Mouse (Mus musculus): ENCODE measurements around the gene Mast3. TPM values are rescaled to one million over a fixed set of nuclear protein-coding genes. Genes with fewer than 3 reads are reported as not detected.

The Mast3 gene
- polyA plus RNA-seq (2014; fragmentation: Nextera tagmentation; extraction: Ambion mirVana), result 6.7 and 9.4 TPM in 2 replicates

GRCm38 (mm10) chr8:70804481-70805206 is at the start of gene Mast3:
Gene Mast3, minus strand, starts transcription at chr8:70805054.
- Histone ChIP-seq H3K36me3 (ENCODE audit: control insufficient read depth, insufficient read depth, low read length) (no peaks in the 10 kb centered on the region), H3K9ac (ENCODE audit: low read length) (peak within 1 kb of the TSS; percentile 60), H3K4me3 (ENCODE audit: control insufficient read depth in 1 of 2, insufficient read depth in 1 of 2, low read depth in 1 of 2, low read length in 2 of 2) (peak within 1 kb of the TSS; percentile 46 to 54), H3K27me3 (ENCODE audit: control insufficient read depth, insufficient read depth, low read length) (peaks cover 41% of the 10 kb centered on the region), H3K4me1 (ENCODE audit: control insufficient read depth in 2 of 2, insufficient read depth in 2 of 2, low read length in 2 of 2) (peaks cover 4 to 8% of the 10 kb centered on the region in 2 experiments; a peak in 3 of 4 replicates), H3K27ac (replicated peaks in 1 of 2; ENCODE audit: control insufficient read depth in 1 of 2, insufficient read depth in 1 of 2, low read depth in 2 of 2, low read length in 2 of 2) (no peak within 1 kb of the TSS), H3K4me2 (ENCODE audit: low read length) (peak within 1 kb of the TSS; percentile 96), H3K9me3 (ENCODE audit: control insufficient read depth, low read length) (no peaks in the 10 kb centered on the region)
- WGBS, result under 1% methylated on average over 45 of the region's 45 CpGs
- peak; percentile 79 for ATAC-seq (ENCODE audit: insufficient number of reproducible peaks, insufficient read depth, low FRiP score, low read depth)

- 64% methylated on average over 2 of the region's 2 CpGs for WGBS
- no peak overlapping the region for H3K27ac ChIP-seq (replicated peaks in 1 of 2; ENCODE audit: control insufficient read depth in 1 of 2, insufficient read depth in 1 of 2, low read depth in 2 of 2, low read length in 2 of 2)
- H3K4me1 ChIP-seq (ENCODE audit: control insufficient read depth in 2 of 2, insufficient read depth in 2 of 2, low read length in 2 of 2), result no peaks in the 10 kb centered on the region
- 0 out of 2 replicates have a peak, but pooled peaks cover 3% of the 10 kb centered on the region for H3K27me3 ChIP-seq (ENCODE audit: control insufficient read depth, insufficient read depth, low read length)
- no peak for ATAC-seq (ENCODE audit: insufficient number of reproducible peaks, insufficient read depth, low FRiP score, low read depth)
- H3K4me3 ChIP-seq (ENCODE audit: control insufficient read depth in 1 of 2, insufficient read depth in 1 of 2, low read depth in 1 of 2, low read length in 2 of 2), result no peak overlapping the region
- no peak overlapping the region for H3K9ac ChIP-seq (ENCODE audit: low read length)
- no peaks in the 10 kb centered on the region for H3K9me3 ChIP-seq (ENCODE audit: control insufficient read depth, low read length)
- no peaks in the 10 kb centered on the region for H3K36me3 ChIP-seq (ENCODE audit: control insufficient read depth, insufficient read depth, low read length)
- H3K4me2 ChIP-seq (ENCODE audit: low read length), result no peak overlapping the region
Observed at GRCm38 (mm10) chr8:70853863-70854262, 49.0 kb upstream of the Mast3 start.

DNA sequence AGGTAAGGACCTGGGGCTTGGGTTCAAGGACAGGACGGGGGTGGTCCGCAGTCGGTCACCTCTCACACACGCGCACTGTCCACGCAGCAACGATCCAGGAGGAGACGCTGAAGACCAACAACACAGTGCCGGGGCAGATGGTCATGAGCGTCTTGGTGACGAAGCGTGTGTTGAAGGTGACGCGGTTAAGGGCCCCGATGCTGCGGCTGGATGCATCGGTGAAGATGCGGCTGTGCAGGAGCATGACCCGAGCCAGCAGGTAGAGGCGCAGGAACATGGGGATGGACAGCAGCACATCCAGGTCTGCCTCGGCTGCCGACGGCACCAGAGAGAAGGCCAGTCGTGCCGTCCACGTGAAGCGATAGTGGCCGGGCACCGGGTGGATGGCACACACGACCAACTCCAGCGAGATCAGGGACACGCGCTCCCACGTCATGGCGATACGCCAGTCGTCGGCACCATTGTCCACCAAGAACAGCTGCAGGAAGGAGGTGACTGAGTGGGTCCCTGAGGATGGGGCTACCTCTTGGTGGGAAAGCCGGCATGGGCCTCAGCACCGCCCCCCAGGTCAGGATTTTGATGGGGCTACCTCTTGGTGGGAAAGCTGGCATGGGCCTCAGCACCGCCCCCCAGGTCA is 47.9 kb upstream of the Mast3 start:
- whole genome bisulfite sequencing, result 87% methylated on average over 41 of the region's 41 CpGs
- no peak for ATAC-seq (ENCODE audit: insufficient number of reproducible peaks, insufficient read depth, low FRiP score, low read depth)
- Histone ChIP-seq H3K9me3 (ENCODE audit: control insufficient read depth, low read length) (no peaks in the 10 kb centered on the region), H3K4me1 (ENCODE audit: control insufficient read depth in 2 of 2, insufficient read depth in 2 of 2, low read length in 2 of 2) (no peaks in the 10 kb centered on the region), H3K9ac (ENCODE audit: low read length) (no peak overlapping the region), H3K4me3 (ENCODE audit: control insufficient read depth in 1 of 2, insufficient read depth in 1 of 2, low read depth in 1 of 2, low read length in 2 of 2) (no peak overlapping the region), H3K27ac (replicated peaks in 1 of 2; ENCODE audit: control insufficient read depth in 1 of 2, insufficient read depth in 1 of 2, low read depth in 2 of 2, low read length in 2 of 2) (no peak overlapping the region), H3K4me2 (ENCODE audit: low read length) (no peak overlapping the region), H3K36me3 (ENCODE audit: control insufficient read depth, insufficient read depth, low read length) (no peaks in the 10 kb centered on the region), H3K27me3 (ENCODE audit: control insufficient read depth, insufficient read depth, low read length) (0 out of 2 replicates have a peak, but pooled peaks cover 7% of the 10 kb centered on the region)

GRCm38 (mm10) chr8:70851837-70852236 is 47.0 kb upstream of the Mast3 start:
- no peaks in the 10 kb centered on the region for H3K9me3 ChIP-seq (ENCODE audit: control insufficient read depth, low read length)
- H3K9ac ChIP-seq (ENCODE audit: low read length), result no peak overlapping the region
- H3K27me3 ChIP-seq (ENCODE audit: control insufficient read depth, insufficient read depth, low read length), result 0 out of 2 replicates have a peak, but pooled peaks cover 7% of the 10 kb centered on the region
- H3K4me3 ChIP-seq (ENCODE audit: control insufficient read depth in 1 of 2, insufficient read depth in 1 of 2, low read depth in 1 of 2, low read length in 2 of 2), result no peak overlapping the region
- no peak for ATAC-seq (ENCODE audit: insufficient number of reproducible peaks, insufficient read depth, low FRiP score, low read depth)
- no peak overlapping the region for H3K27ac ChIP-seq (replicated peaks in 1 of 2; ENCODE audit: control insufficient read depth in 1 of 2, insufficient read depth in 1 of 2, low read depth in 2 of 2, low read length in 2 of 2)
- no peaks in the 10 kb centered on the region for H3K4me1 ChIP-seq (ENCODE audit: control insufficient read depth in 2 of 2, insufficient read depth in 2 of 2, low read length in 2 of 2)
- 49% methylated on average over 6 of the region's 6 CpGs for WGBS
- no peak overlapping the region for H3K4me2 ChIP-seq (ENCODE audit: low read length)
- no peaks in the 10 kb centered on the region for H3K36me3 ChIP-seq (ENCODE audit: control insufficient read depth, insufficient read depth, low read length)

DNA sequence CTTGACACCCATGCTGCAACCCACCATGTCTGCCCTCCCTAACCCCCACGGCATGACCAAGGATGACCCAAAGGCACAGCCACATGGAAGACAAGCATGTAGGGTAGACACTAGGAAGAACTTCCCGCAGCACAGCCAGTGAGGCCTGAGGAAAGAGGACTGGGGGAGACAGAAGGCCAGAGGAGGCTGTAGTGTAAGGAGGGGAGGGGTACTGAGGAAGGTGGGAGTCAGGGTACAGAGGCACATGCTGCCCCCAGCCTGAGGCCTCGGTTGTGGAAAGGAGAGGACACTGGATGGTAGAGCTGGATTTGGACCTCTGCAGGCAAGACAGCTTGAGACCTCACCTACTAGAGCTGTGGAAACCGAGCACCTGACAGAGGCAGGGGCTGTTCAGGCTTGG is 46.1 kb upstream of the Mast3 start:
- ATAC-seq (ENCODE audit: insufficient number of reproducible peaks, insufficient read depth, low FRiP score, low read depth), result no peak
- Histone ChIP-seq H3K27ac (replicated peaks in 1 of 2; ENCODE audit: control insufficient read depth in 1 of 2, insufficient read depth in 1 of 2, low read depth in 2 of 2, low read length in 2 of 2) (no peak overlapping the region), H3K4me2 (ENCODE audit: low read length) (no peak overlapping the region), H3K9ac (ENCODE audit: low read length) (no peak overlapping the region), H3K27me3 (ENCODE audit: control insufficient read depth, insufficient read depth, low read length) (peaks cover 4% of the 10 kb centered on the region; the same call in 1 of the 2 replicates), H3K4me3 (ENCODE audit: control insufficient read depth in 1 of 2, insufficient read depth in 1 of 2, low read depth in 1 of 2, low read length in 2 of 2) (no peak overlapping the region), H3K36me3 (ENCODE audit: control insufficient read depth, insufficient read depth, low read length) (no peaks in the 10 kb centered on the region), H3K9me3 (ENCODE audit: control insufficient read depth, low read length) (no peaks in the 10 kb centered on the region), H3K4me1 (ENCODE audit: control insufficient read depth in 2 of 2, insufficient read depth in 2 of 2, low read length in 2 of 2) (no peaks in the 10 kb centered on the region)
- WGBS, result 81% methylated on average over 4 of the region's 4 CpGs

DNA sequence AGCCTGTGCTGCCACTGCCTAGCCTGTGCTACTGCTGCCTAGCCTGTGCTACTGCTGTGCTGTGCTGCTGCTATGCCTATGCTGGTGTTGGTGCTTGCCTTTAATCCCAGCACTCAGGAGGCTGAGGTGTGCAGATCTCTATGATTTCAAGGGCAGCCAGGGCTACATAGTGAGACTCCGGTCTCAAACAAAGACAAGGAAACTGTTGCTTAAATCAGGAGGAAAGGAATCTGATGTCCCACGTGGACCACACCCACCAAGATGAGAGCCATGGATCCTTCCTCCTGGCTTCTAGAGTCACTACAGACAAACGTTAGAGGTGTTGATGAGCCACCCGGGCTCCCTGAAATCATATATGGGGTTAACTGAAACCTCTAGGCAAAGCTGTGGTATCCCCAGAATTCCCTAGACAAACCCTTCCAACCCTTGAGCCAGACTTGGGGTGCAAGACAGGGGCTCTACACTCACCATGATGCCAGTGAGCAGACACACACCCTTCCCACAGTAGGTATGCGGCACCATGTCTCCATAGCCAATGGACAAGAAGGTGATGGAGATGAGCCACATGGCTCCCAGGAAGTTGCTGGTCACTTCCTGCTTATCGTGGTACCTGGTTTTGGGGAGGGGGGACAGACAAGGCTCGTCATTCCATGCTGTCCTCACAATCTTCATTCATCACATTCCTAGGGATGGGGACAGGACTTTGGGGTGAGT is 45.4 kb upstream of the Mast3 start:
- no peak for ATAC-seq (ENCODE audit: insufficient number of reproducible peaks, insufficient read depth, low FRiP score, low read depth)
- Histone ChIP-seq H3K36me3 (ENCODE audit: control insufficient read depth, insufficient read depth, low read length) (no peaks in the 10 kb centered on the region), H3K9ac (ENCODE audit: low read length) (no peak overlapping the region), H3K9me3 (ENCODE audit: control insufficient read depth, low read length) (no peaks in the 10 kb centered on the region), H3K4me3 (ENCODE audit: control insufficient read depth in 1 of 2, insufficient read depth in 1 of 2, low read depth in 1 of 2, low read length in 2 of 2) (no peak overlapping the region), H3K4me2 (ENCODE audit: low read length) (no peak overlapping the region), H3K27ac (replicated peaks in 1 of 2; ENCODE audit: control insufficient read depth in 1 of 2, insufficient read depth in 1 of 2, low read depth in 2 of 2, low read length in 2 of 2) (no peak overlapping the region), H3K4me1 (ENCODE audit: control insufficient read depth in 2 of 2, insufficient read depth in 2 of 2, low read length in 2 of 2) (no peaks in the 10 kb centered on the region), H3K27me3 (ENCODE audit: control insufficient read depth, insufficient read depth, low read length) (peaks cover 4% of the 10 kb centered on the region; the same call in 1 of the 2 replicates)
- WGBS, result 68% methylated on average over 7 of the region's 7 CpGs

- H3K27ac ChIP-seq (replicated peaks in 1 of 2; ENCODE audit: control insufficient read depth in 1 of 2, insufficient read depth in 1 of 2, low read depth in 2 of 2, low read length in 2 of 2), result no peak overlapping the region
- WGBS, result 78% methylated on average over 3 of the region's 3 CpGs
- ATAC-seq (ENCODE audit: insufficient number of reproducible peaks, insufficient read depth, low FRiP score, low read depth), result no peak
- no peak overlapping the region for H3K9ac ChIP-seq (ENCODE audit: low read length)
- no peak overlapping the region for H3K4me3 ChIP-seq (ENCODE audit: control insufficient read depth in 1 of 2, insufficient read depth in 1 of 2, low read depth in 1 of 2, low read length in 2 of 2)
- H3K4me1 ChIP-seq (ENCODE audit: control insufficient read depth in 2 of 2, insufficient read depth in 2 of 2, low read length in 2 of 2), result no peaks in the 10 kb centered on the region
- no peak overlapping the region for H3K4me2 ChIP-seq (ENCODE audit: low read length)
- peaks cover 4% of the 10 kb centered on the region; the same call in 1 of the 2 replicates for H3K27me3 ChIP-seq (ENCODE audit: control insufficient read depth, insufficient read depth, low read length)
- no peaks in the 10 kb centered on the region for H3K9me3 ChIP-seq (ENCODE audit: control insufficient read depth, low read length)
- H3K36me3 ChIP-seq (ENCODE audit: control insufficient read depth, insufficient read depth, low read length), result no peaks in the 10 kb centered on the region
Observed at GRCm38 (mm10) chr8:70849333-70849990, 44.6 kb upstream of the Mast3 start.
